Mouse (Mus musculus): ENCODE measurements at regions not wholly inside any gene's neighbourhood (a gene's known extent, or its start where the extent isn't known, plus 50 kb on each side); places are given as distances from the start of the nearest gene placed in this dataset.

DNA sequence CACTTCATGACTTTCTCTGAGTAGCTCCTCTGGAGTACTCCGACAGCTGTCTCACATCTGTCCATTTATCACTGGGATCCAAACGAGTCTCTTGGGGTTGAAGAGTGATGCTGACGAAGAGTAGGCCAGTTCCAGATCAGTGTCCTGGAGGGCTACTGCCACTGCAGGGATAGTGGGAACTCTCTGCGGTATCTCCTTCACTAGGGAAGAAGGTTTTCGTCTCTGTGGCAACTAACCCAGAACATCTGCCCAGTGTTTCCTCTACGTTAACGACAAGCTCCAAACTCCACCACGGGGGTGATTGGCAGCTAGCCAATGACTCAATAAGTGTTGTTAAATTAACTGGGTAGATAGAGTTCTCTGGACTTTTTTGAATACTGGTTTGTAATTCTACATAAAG, 256.4 kb upstream of the Rgma start:
- no peak for TF ChIP-seq POLR2AphosphoS2 (IDR thresholded peaks at IDR 0.05; ENCODE audit: insufficient read length, low read depth)
- no peak for TF ChIP-seq POLR2A (IDR thresholded peaks at IDR 0.05; ENCODE audit: insufficient read length, low read depth)
- TF ChIP-seq TCF12 (IDR thresholded peaks at IDR 0.05; ENCODE audit: insufficient read depth, poor library complexity, severe bottlenecking): no peak
- TF ChIP-seq SRF (IDR thresholded peaks at IDR 0.05; ENCODE audit: control insufficient read depth, insufficient read length, low read depth): no peak
- no peak for TF ChIP-seq CEBPB (IDR thresholded peaks at IDR 0.05; ENCODE audit: insufficient read depth, poor library complexity, severe bottlenecking)
- no peak for TF ChIP-seq USF1 (IDR thresholded peaks at IDR 0.05; ENCODE audit: low read depth)
- TF ChIP-seq MAX (IDR thresholded peaks at IDR 0.05; ENCODE audit: low read depth): no peak
